Mouse (Mus musculus) testis, adult 2 months (tissue): ENCODE measurements around the gene Arl8b. TPM values are rescaled to one million over a fixed set of nuclear protein-coding genes. Genes with fewer than 3 reads are reported as not detected.

Experiments
- H3K27ac ChIP-seq: fragments of 200-500 bp; 2 replicates; pipeline ENCODE4 v1.5.1; 2012; ENCODE audit warnings: low read depth, low read length; ENCODE audit not compliant: control insufficient read depth, insufficient read depth
- H3K27me3 ChIP-seq: fragments of 200-500 bp; 2 replicates; pipeline ENCODE4 v1.6.1; 2012; ENCODE audit warnings: mild to moderate bottlenecking, low read length, moderate library complexity; ENCODE audit not compliant: control insufficient read depth, insufficient read depth
- H3K36me3 ChIP-seq: fragments of 200-500 bp; 2 replicates; pipeline ENCODE4 v1.6.1; 2012; ENCODE audit warnings: mild to moderate bottlenecking, low read length; ENCODE audit not compliant: control insufficient read depth, insufficient read depth
- H3K4me1 ChIP-seq: fragments of 200-500 bp; 2 replicates; pipeline ENCODE4 v1.6.1; 2012; ENCODE audit warnings: low read length; ENCODE audit not compliant: control insufficient read depth, insufficient read depth
- H3K4me3 ChIP-seq: fragments of 200-500 bp; 2 replicates; pipeline ENCODE4 v1.5.1; 2012; ENCODE audit warnings: low read depth, mild to moderate bottlenecking, low read length, moderate library complexity, mixed read lengths; ENCODE audit not compliant: control insufficient read depth
- CTCF ChIP-seq: fragments of 200-500 bp; IDR thresholded peaks from 2 replicates; pipeline ENCODE4 v1.5.1; 2012; ENCODE audit warnings: low read depth, mild to moderate bottlenecking, inconsistent platforms, low read length, moderate library complexity; ENCODE audit not compliant: control insufficient read depth, insufficient read depth, insufficient replicate concordance
- POLR2A ChIP-seq: fragments of 200-500 bp; IDR thresholded peaks from 2 replicates; pipeline ENCODE4 v1.6.1; 2012; ENCODE audit warnings: low read depth, mild to moderate bottlenecking, inconsistent platforms, low read length, moderate library complexity; ENCODE audit not compliant: control insufficient read depth
- polyA plus RNA-seq: library from polyadenylated mRNA; depleted of rRNA; stranded (reverse); fragments of >200 nt; gene quantifications from 2 replicates; pipeline ENCODE4 v1.2.3, GENCODE M21; 2012

Arl8b gene
- polyA plus RNA-seq, 1 experiment: 37.0 TPM

DNA sequence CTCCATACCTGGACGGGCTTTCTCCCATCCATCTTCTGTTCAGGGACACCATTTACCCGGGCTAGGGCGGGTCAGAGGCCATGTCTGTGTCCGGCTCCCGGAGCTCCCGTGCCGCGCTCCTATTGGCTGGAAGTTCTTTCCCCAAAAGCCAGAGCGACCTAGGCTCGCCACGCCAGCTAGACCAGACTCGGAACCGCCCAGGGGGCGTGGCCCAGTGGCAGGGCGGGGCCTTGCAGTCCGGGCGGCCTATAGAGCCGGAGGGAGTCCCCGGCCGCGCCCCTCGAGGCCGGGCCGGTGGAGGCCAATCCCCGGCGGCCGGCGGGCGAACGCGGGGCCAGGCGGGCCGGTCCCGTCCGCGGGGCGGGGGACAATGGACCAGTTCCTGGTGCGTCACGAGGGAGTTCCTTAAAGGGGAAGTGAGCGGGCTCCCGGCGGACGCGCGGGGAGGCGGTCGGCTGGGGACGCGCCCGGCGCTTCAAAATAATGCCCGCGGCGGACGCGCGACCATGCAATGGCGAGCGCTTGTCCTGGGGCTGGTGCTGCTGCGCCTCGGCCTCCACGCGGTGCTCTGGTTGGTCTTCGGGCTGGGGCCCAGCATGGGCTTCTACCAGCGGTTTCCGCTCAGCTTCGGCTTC lies 45.5 kb downstream of the Arl8b start, which contains the start of gene Edem1:
Edem1 (plus strand) TSS at position 408 of the 635 bp plus-strand sequence.
- Histone ChIP-seq H3K27me3 (no peaks in the 10 kb centered on the region), H3K4me1 (peaks cover 8% of the 10 kb centered on the region), H3K36me3 (no peaks in the 10 kb centered on the region), H3K27ac (peak within 1 kb of the TSS; percentile 83), H3K4me3 (peak within 1 kb of the TSS; percentile 99)
- TF ChIP-seq CTCF (no peak), POLR2A (peak; percentile 33; the same call in 1 of the 2 replicates)

DNA sequence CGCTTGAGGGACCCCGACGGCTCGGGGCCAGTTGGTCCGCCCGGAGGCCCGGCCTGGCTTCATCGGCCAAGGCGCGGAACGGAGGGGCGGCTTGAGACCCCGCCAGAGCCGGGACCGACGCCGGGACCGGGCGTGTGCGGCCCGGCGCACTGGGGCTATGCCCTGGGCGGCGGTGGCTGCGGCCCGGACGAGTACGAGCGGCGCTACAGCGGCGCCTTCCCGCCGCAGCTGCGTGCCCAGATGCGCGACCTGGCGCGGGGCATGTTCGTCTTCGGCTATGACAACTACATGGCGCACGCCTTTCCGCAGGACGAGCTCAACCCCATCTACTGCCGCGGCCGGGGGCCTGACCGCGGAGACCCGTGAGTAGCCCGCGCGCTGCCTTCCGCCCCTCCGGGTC lies 46.0 kb downstream of the Arl8b start:
- TF ChIP-seq POLR2A (no peak), CTCF (no peak)
- H3K4me1 ChIP-seq: peaks cover 8% of the 10 kb centered on the region
- peak overlapping the region; percentile 99 for H3K4me3 ChIP-seq
- H3K27me3 ChIP-seq: no peaks in the 10 kb centered on the region
- H3K36me3 ChIP-seq: no peaks in the 10 kb centered on the region
- H3K27ac ChIP-seq: peak overlapping the region; percentile 75

- peaks cover 8% of the 10 kb centered on the region for H3K4me1 ChIP-seq
- peak overlapping the region; percentile 75 for H3K27ac ChIP-seq
- TF ChIP-seq CTCF: no peak
- TF ChIP-seq POLR2A: no peak
- no peaks in the 10 kb centered on the region for H3K36me3 ChIP-seq
- H3K4me3 ChIP-seq: peak overlapping the region; percentile 99
- H3K27me3 ChIP-seq: no peaks in the 10 kb centered on the region
These were observed 46.8 kb downstream of the Arl8b start for GRCm38 (mm10) chr6:108829386-108830370.

- no peaks in the 10 kb centered on the region for H3K36me3 ChIP-seq
- TF ChIP-seq POLR2A (no peak), CTCF (no peak)
- no peak overlapping the region for H3K4me3 ChIP-seq
- peaks cover 11% of the 10 kb centered on the region for H3K4me1 ChIP-seq
- H3K27ac ChIP-seq: no peak overlapping the region
- no peaks in the 10 kb centered on the region for H3K27me3 ChIP-seq
These were observed 49.3 kb downstream of the Arl8b start for GRCm38 (mm10) chr6:108832170-108832569.

GRCm38 (mm10) chr6:108832989-108833388 lies 50.1 kb downstream of the Arl8b start:
- Histone ChIP-seq H3K36me3 (no peaks in the 10 kb centered on the region), H3K4me3 (no peak overlapping the region), H3K27me3 (no peaks in the 10 kb centered on the region), H3K4me1 (peaks cover 10% of the 10 kb centered on the region), H3K27ac (no peak overlapping the region)
- no peak for TF ChIP-seq POLR2A
- TF ChIP-seq CTCF: no peak

DNA sequence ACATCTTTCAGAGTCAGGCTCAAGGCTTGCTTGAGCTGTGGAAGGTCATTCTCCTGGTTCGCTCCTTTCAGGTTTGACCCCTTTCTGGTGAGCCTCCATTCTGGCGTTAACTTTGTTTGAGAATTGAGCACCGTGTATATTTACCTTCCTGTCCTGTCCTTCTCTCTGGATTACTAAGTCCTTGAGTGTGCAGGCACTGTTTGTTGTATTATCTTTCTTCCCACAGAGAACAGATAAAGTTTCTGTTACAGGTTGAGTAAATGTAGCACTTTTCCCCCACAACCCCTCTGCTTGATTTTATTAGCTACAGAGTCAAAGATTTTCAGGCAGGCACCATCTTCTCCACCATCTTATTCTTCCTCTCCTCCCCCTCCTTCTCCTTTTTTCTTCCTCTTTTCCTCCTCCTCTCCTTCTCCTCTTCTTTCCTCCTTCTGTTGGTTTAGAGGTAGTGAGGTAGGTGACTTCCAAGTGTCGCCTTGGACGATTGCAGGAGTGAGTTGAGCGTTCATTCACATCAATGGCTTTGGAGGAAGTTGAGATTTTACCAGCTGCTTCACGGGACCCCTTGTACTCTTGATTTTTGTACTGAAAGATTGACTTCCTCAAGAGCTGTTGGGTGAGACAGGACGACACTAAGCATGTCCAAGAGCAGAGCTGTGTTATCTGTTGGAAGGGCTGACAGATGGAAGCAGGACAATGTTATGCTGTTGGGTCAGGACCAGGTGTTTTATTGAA lies 51.2 kb downstream of the Arl8b start:
- Histone ChIP-seq H3K27ac (peak overlapping the region; percentile 16), H3K36me3 (no peaks in the 10 kb centered on the region), H3K27me3 (no peaks in the 10 kb centered on the region), H3K4me3 (no peak overlapping the region), H3K4me1 (peaks cover 9% of the 10 kb centered on the region)
- TF ChIP-seq CTCF (no peak), POLR2A (no peak)
